Mouse (Mus musculus) R1 (cell line): ENCODE measurements around the gene Pcdh9.

Experiments used
- DNase-seq: peaks from one replicate; pipeline ENCODE4 v3.0.0-alpha.2; 2018; ENCODE audit warnings: low read depth, low spot score

Pcdh9 gene

DNA sequence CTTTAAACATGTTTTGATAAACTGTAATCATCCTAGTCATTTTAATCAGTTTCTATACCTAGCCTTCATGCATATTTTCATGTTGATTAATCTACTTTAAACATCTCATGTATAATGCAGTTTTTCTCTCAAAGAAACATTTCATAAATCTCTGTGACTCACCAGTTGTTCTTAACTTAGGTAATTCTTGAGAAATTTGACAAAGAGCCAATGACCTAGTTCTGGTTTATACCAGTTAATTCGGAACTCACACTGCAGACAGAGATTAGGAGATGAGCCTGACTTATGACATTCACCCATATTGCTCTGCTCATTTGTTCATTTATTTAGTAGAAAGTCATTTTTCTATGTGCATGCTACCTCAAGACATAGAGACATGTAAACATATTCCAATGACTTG is 328.9 kb downstream of the Pcdh9 start:
- DNase-seq: no peak

GRCm38 (mm10) chr14:93553771-93554170 is 336.7 kb downstream of the Pcdh9 start:
- DNase-seq: no peak

GRCm38 (mm10) chr14:93545575-93545974 is 344.9 kb downstream of the Pcdh9 start:
- no peak for DNase-seq

DNA sequence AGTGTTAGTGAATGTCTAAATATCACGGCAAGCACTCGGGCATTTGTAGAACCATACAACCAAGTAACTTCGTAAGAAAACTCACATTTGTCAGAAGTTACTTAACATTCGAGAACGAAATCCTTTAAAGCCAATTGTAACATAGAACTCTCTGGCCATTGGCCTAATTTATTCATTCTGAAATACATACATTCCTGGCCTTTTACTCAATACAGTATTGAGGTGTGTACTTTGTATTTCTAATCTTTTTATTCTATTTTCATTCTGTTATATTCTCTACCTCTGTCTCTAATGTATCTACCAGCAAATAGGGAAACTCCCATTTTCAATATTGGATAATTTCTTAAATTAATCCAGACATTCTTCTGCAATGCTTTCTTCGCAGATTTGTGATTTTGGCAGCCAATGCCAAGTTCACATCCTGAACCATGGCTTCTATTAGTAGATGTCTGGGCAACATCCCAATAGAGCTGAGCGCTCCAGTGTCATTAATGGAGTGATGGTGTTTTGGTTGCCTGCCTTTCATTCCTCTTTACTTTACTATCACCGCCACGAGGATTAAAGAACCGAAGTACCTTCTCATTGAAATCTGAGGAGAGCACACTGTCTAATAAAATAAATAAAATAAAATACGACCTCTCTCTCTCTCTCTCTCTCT is 346.4 kb downstream of the Pcdh9 start:
- DNase-seq: no peak

DNA sequence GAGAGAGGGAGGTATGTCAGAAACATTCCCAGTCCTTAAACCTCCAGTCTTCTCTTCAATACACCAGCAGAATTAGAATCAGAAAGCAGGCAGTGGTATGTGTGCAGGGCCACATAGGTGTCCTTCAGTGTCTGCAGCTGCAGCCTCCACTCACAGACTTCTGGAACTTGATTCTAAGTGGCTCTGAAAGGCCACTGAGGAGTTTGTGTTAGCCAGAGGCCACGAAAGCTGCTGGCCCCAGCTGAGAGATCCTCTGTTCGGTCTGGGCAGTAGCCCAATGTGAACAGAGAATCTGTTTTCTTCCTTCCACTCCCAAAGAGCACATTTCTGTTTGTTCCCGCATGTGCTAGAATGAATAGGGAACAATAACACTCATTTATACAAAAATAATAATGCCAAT is 346.9 kb downstream of the Pcdh9 start:
- no peak for DNase-seq

GRCm38 (mm10) chr14:93534928-93535327 is 355.6 kb downstream of the Pcdh9 start:
- no peak for DNase-seq

- no peak for DNase-seq
These were observed 367.0 kb downstream of the Pcdh9 start for GRCm38 (mm10) chr14:93523430-93523829.

- DNase-seq: no peak
These were observed 370.3 kb downstream of the Pcdh9 start for GRCm38 (mm10) chr14:93520166-93520565.

- DNase-seq: no peak
These were observed 373.8 kb downstream of the Pcdh9 start for GRCm38 (mm10) chr14:93516679-93517078.

DNA sequence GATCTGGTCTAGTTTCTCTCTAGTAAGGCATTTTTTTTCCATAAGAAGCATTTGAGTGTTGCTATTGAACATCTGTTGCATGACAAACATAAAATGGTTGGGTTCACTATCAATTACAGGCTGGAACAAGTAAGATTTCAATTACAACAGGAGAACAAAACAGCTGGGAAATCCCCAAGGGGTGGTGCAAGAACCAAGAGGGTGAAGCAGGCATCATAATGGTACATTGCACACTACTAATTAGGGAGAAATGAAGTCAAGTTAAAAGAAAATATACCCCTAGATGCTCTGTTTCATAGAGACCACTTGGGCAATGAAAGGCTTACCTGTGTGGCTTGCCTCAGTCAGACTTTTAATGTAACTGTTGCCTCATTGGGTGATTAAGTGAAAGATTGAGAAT is 384.4 kb downstream of the Pcdh9 start:
- no peak for DNase-seq

- peak; percentile 3 for DNase-seq
These were observed 391.4 kb downstream of the Pcdh9 start for GRCm38 (mm10) chr14:93498813-93499690.

- no peak for DNase-seq
These were observed 415.5 kb downstream of the Pcdh9 start for GRCm38 (mm10) chr14:93474991-93475390.

DNA sequence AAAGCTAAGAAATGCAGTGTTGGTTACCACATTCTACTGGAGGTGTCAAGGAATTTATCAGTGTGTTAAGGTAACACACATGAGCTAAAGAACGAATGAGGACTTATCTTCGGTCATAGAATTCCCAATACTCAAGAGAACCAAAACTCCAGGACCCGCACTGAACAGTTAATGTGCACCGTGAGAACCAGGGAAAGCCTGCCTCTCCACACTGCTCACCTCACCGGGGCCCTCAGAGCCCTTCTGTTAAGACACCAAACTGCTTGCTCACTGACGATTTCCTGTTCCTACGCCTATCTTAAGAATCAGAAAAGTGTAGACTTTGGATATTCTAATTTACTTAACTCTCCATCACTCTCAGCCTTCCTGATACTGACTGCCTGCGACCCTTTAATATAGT is 418.0 kb downstream of the Pcdh9 start:
- peak; percentile 1 for DNase-seq

- DNase-seq: no peak
These were observed 427.1 kb downstream of the Pcdh9 start for GRCm38 (mm10) chr14:93463360-93463892.

- DNase-seq: no peak
These were observed 439.4 kb downstream of the Pcdh9 start for GRCm38 (mm10) chr14:93450930-93451665.

DNA sequence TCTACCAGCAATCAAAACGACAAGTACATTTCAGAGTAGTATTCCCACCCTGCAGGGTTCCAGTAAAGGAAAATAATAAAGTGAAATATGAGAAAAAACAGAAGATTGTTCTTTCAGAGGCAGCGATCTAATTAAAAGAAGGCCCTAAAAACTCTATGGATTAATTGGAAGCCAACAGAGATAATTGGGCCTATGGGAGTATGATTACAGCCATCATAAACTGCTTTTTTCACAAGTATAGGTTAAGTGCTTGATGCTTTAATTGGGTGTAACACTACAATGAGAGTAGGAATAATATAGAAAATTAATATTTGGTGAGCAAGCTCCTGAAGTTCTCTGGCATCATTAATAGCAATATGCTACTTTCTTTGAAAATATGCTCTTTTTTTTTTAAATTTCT is 448.6 kb downstream of the Pcdh9 start:
- no peak for DNase-seq

DNA sequence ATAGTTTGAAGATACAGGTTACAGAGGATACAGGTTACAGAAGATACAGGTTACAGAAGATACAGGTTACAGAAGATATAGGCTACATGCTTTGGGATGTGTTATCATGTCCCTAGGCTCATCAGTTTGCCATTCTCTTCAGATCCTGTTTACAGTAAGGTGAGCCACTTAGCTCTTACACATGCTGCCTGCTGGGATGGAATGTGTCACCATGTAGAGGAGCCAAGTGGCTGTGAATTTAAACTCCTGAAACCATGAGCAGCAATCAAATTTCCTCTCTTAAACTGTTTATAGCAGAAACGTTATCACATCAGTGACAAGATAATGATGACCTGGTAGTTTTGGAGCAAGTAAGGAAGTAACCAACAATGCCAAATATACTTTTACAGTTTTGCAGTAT is 453.3 kb downstream of the Pcdh9 start:
- no peak for DNase-seq

DNA sequence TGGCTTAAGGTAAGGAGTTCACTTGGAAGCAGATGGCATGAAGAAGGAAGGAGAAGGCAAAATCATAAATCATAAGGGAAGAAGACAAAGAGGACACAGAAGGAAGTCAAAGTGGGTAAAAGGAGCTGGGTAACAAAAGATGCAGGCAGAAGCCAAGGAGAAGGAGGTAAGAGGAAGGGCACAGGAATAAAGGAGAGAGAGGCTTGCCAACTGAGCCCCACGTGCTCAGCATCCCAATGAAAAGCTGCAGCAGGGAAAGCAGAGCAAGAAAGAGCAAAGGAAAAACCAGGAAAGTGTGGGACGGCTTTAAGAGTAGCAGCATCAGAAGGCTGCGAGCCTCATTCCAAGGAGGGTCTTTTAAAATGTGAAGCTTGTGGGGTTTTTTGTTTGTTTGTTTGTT is 473.7 kb downstream of the Pcdh9 start:
- DNase-seq: no peak

- DNase-seq: no peak
These were observed 475.0 kb downstream of the Pcdh9 start for GRCm38 (mm10) chr14:93415496-93415895.

GRCm38 (mm10) chr14:93409314-93409713 is 481.2 kb downstream of the Pcdh9 start:
- no peak for DNase-seq

DNA sequence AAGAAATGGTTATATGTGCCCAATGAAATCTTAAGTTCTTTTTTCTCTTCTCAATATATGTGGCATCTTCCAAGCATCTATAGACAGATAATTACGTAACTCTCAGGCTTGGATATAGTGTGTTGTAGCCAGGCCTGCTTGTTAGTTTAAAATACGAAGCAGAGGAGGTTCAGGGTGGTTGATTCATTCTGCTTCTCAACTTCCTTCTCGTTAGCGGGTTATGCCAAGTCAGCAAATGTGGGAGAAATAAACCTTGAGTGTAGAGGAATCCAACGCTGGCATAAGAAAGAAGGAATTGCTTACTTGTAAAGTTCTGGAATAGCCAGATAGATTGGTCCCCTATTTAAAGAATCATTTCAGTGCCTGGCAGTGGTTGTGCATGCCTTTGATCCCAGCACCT is 482.7 kb downstream of the Pcdh9 start:
- DNase-seq: no peak

GRCm38 (mm10) chr14:93385090-93385489 is 505.4 kb downstream of the Pcdh9 start:
- no peak for DNase-seq
